Mouse (Mus musculus): ENCODE data around the gene Crybg1. TPM values are rescaled to one million over a fixed set of nuclear protein-coding genes. Genes with fewer than 3 reads are reported as not detected.

Crybg1 gene
- total and polyA plus RNA-seq, 3 experiments = 3.9 to 6.6 (median 5.2) TPM

DNA sequence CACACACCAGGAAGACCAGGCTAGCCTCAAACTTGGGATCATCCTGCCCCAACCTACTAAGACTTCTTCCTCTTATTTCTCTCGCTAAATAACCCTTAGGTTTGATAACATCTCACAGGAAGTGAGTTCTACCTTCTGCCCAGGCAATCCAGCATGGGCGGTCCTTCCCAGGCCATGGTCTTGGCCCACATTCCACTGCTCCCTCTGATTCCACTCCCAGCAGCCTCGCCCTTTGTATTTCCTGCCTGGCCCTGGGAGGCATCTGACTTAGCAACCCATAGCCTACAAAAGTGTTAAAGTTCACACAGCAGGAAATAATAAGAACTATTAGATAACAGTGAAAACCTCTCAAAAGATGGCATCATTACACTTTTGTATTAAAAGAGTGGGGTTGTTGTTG lies 171.3 kb downstream of the Crybg1 start:
- Histone ChIP-seq H3K36me3 (replicated peaks in 1 of 2; ENCODE audit: control insufficient read depth in 1 of 2, insufficient read depth in 1 of 2, low read length in 1 of 2) (peaks cover 17 to 35% of the 10 kb centered on the region in 2 experiments), H3K79me2 (replicated peaks; ENCODE audit: control insufficient read depth, extremely low read depth, insufficient read depth, poor library complexity, severe bottlenecking) (no peaks in the 10 kb centered on the region), H3K27me3 (replicated peaks) (no peaks in the 10 kb centered on the region), H3K4me1 (ENCODE audit: control insufficient read depth in 1 of 2, insufficient read depth in 2 of 2) (peaks cover 9 to 21% of the 10 kb centered on the region in 2 experiments), H3K9ac (ENCODE audit: insufficient read depth, low read depth) (no peak overlapping the region), H3K4me2 (ENCODE audit: insufficient read depth, low read depth, poor library complexity, severe bottlenecking) (no peak overlapping the region), H3K9me3 (replicated peaks; ENCODE audit: low read length) (peaks cover 2% of the 10 kb centered on the region), H3K27ac (ENCODE audit: insufficient read depth, low read depth) (no peak overlapping the region), H3K4me3 (replicated peaks in 1 of 3; ENCODE audit: low read depth in 2 of 3, low read length in 2 of 3, poor library complexity in 1 of 3) (no peak overlapping the region)
- no peak for DNase-seq (ENCODE audit: extremely low read depth)
- in situ Hi-C loops (cut with MboI; ENCODE audit: low pct_ligation_motif_present, low pct_unique_long_range_greater_than_20kb, low sequenced_read_pairs) (no loop called here), dilution Hi-C loops (cut with MboI; ENCODE audit: extremely low pct_ligation_motif_present, extremely low pct_unique_long_range_greater_than_20kb, low sequenced_read_pairs) (no loop called here)
- no peak for TF ChIP-seq HCFC1 (IDR thresholded peaks at IDR 0.05; ENCODE audit: low read depth, low read length)
- no peak for TF ChIP-seq PAX5 (IDR thresholded peaks at IDR 0.05; ENCODE audit: low read length)
- no peak for TF ChIP-seq JUND (conservative IDR thresholded peaks at IDR 0.05; ENCODE audit: low read depth, low read length)
- TF ChIP-seq MAFK (IDR thresholded peaks at IDR 0.05; ENCODE audit: insufficient replicate concordance, low read length) = no peak
- TF ChIP-seq BHLHE40 (IDR thresholded peaks at IDR 0.05; ENCODE audit: low read depth, low read length) = no peak
- TF ChIP-seq MAX (IDR thresholded peaks at IDR 0.05; ENCODE audit: low read length) = no peak
- TF ChIP-seq TBP (conservative IDR thresholded peaks at IDR 0.05; ENCODE audit: low read depth, low read length) = no peak
- TF ChIP-seq CHD1 (IDR thresholded peaks at IDR 0.05; ENCODE audit: low read depth, low read length) = no peak
- TF ChIP-seq MAZ (IDR thresholded peaks at IDR 0.05; ENCODE audit: low read depth, low read length) = no peak
- TF ChIP-seq JUN (IDR thresholded peaks at IDR 0.05; ENCODE audit: insufficient read depth, low read depth, low read length) = no peak
- no peak for TF ChIP-seq ZMIZ1 (IDR thresholded peaks at IDR 0.05; ENCODE audit: low read depth, low read length)
- no peak for TF ChIP-seq UBTF (IDR thresholded peaks at IDR 0.05; ENCODE audit: low read depth, low read length)
- TF ChIP-seq USF1 (IDR thresholded peaks at IDR 0.05; ENCODE audit: low read depth, low read length) = no peak
- TF ChIP-seq SIN3A (IDR thresholded peaks at IDR 0.05; ENCODE audit: low read length) = no peak
- no peak for TF ChIP-seq NRF1 (IDR thresholded peaks at IDR 0.05; ENCODE audit: low read depth, low read length)

DNA sequence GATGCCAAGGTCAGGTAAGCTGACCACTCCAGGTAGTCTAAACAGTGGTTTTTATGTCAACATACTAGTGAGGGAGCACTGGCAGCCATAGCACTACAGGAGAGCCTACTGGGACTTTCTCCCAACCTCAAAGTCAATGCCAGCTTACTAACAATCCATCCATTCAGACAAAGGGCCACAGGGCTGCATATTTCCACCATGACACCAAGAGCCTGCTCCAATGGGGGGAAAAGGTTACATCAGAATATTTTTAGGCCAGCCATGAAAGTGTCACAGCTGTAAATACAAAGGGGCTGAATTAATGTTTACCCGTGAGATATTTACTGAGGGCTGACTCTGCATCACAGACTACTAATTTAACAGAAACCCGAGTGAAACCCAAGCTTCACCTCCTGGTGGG lies 175.4 kb downstream of the Crybg1 start:
- dilution Hi-C loops (cut with MboI; ENCODE audit: extremely low pct_ligation_motif_present, extremely low pct_unique_long_range_greater_than_20kb, low sequenced_read_pairs) (no loop called here), in situ Hi-C loops (cut with MboI; ENCODE audit: low pct_ligation_motif_present, low pct_unique_long_range_greater_than_20kb, low sequenced_read_pairs) (no loop called here)
- Histone ChIP-seq H3K36me3 (replicated peaks in 1 of 2; ENCODE audit: control insufficient read depth in 1 of 2, insufficient read depth in 1 of 2, low read length in 1 of 2) (peaks cover 14 to 36% of the 10 kb centered on the region in 2 experiments), H3K9ac (ENCODE audit: insufficient read depth, low read depth) (no peak overlapping the region), H3K4me3 (replicated peaks in 1 of 3; ENCODE audit: low read depth in 2 of 3, low read length in 2 of 3, poor library complexity in 1 of 3) (no peak overlapping the region), H3K27me3 (replicated peaks) (no peaks in the 10 kb centered on the region), H3K9me3 (replicated peaks; ENCODE audit: low read length) (no peaks in the 10 kb centered on the region), H3K27ac (ENCODE audit: insufficient read depth, low read depth) (no peak overlapping the region), H3K4me2 (ENCODE audit: insufficient read depth, low read depth, poor library complexity, severe bottlenecking) (no peak overlapping the region), H3K4me1 (ENCODE audit: control insufficient read depth in 1 of 2, insufficient read depth in 2 of 2) (no peaks in the 10 kb centered on the region), H3K79me2 (replicated peaks; ENCODE audit: control insufficient read depth, extremely low read depth, insufficient read depth, poor library complexity, severe bottlenecking) (no peaks in the 10 kb centered on the region; the same call in 1 of the 2 replicates)
- DNase-seq (ENCODE audit: extremely low read depth) = no peak
- no peak for TF ChIP-seq USF2 (conservative IDR thresholded peaks at IDR 0.05; ENCODE audit: low read depth, low read length)
- no peak for TF ChIP-seq SMC3 (IDR thresholded peaks at IDR 0.05; ENCODE audit: low read depth, low read length)
- TF ChIP-seq MXI1 (IDR thresholded peaks at IDR 0.05; ENCODE audit: low read depth, low read length) = no peak
- TF ChIP-seq ZKSCAN1 (IDR thresholded peaks at IDR 0.05; ENCODE audit: borderline replicate concordance, low read depth, low read length) = no peak
- no peak for TF ChIP-seq KAT2A (IDR thresholded peaks at IDR 0.05; ENCODE audit: insufficient replicate concordance, low read length)
- TF ChIP-seq USF1 (IDR thresholded peaks at IDR 0.05; ENCODE audit: low read depth, low read length) = no peak
- no peak for TF ChIP-seq POLR2AphosphoS2 (IDR thresholded peaks at IDR 0.05; ENCODE audit: low read depth, low read length)
- TF ChIP-seq E2F4 (IDR thresholded peaks at IDR 0.05; ENCODE audit: insufficient replicate concordance, low read depth, low read length) = no peak
- TF ChIP-seq TCF12 (IDR thresholded peaks at IDR 0.05; ENCODE audit: low read depth, low read length) = no peak
- no peak for TF ChIP-seq CTCF (conservative IDR thresholded peaks at IDR 0.05 in 1 of 2, IDR thresholded peaks at IDR 0.05 in 1 of 2; ENCODE audit: low read depth in 2 of 2, low read length in 2 of 2)
- TF ChIP-seq MAX (IDR thresholded peaks at IDR 0.05; ENCODE audit: low read length) = no peak
- TF ChIP-seq EP300 (IDR thresholded peaks at IDR 0.05; ENCODE audit: low read length) = no peak
